Mouse (Mus musculus): ENCODE data around the gene Ccdc152.

The Ccdc152 gene

GRCm38 (mm10) chr15:3303426-3303825 is at the start of gene Ccdc152:
Ccdc152 (minus strand) TSS chr15:3303526.
- no peak for DNase-seq (ENCODE audit: low spot score in 2 of 2)

- DNase-seq (ENCODE audit: low spot score in 2 of 2), result no peak
These were observed 46.2 kb upstream of the Ccdc152 start for GRCm38 (mm10) chr15:3349306-3350064.

GRCm38 (mm10) chr15:3346682-3347081 is 43.4 kb upstream of the Ccdc152 start:
- DNase-seq (ENCODE audit: low spot score in 2 of 2), result no peak

GRCm38 (mm10) chr15:3344555-3344954 is 41.2 kb upstream of the Ccdc152 start:
- DNase-seq (ENCODE audit: low spot score in 2 of 2), result no peak

GRCm38 (mm10) chr15:3341806-3342582 is 38.7 kb upstream of the Ccdc152 start:
- peak in 1 of 2 experiments; percentile 12 for DNase-seq (ENCODE audit: low spot score in 2 of 2)

GRCm38 (mm10) chr15:3339847-3340246 is 36.5 kb upstream of the Ccdc152 start:
- no peak for DNase-seq (ENCODE audit: low spot score in 2 of 2)

- DNase-seq (ENCODE audit: low spot score in 2 of 2), result no peak
These were observed 29.2 kb upstream of the Ccdc152 start for GRCm38 (mm10) chr15:3332517-3332916.

- no peak for DNase-seq (ENCODE audit: low spot score in 2 of 2)
These were observed 28.5 kb upstream of the Ccdc152 start for GRCm38 (mm10) chr15:3331813-3332212.

GRCm38 (mm10) chr15:3330291-3330690 is 27.0 kb upstream of the Ccdc152 start:
- no peak for DNase-seq (ENCODE audit: low spot score in 2 of 2)

- no peak for DNase-seq (ENCODE audit: low spot score in 2 of 2)
These were observed 19.7 kb upstream of the Ccdc152 start for GRCm38 (mm10) chr15:3323041-3323440.

- no peak for DNase-seq (ENCODE audit: low spot score in 2 of 2)
These were observed 16.6 kb upstream of the Ccdc152 start for GRCm38 (mm10) chr15:3319929-3320328.

- no peak for DNase-seq (ENCODE audit: low spot score in 2 of 2)
These were observed 13.3 kb upstream of the Ccdc152 start for GRCm38 (mm10) chr15:3316617-3317016.

GRCm38 (mm10) chr15:3312937-3313336 is 9.6 kb upstream of the Ccdc152 start:
- no peak for DNase-seq (ENCODE audit: low spot score in 2 of 2)

- DNase-seq (ENCODE audit: low spot score in 2 of 2), result no peak
These were observed 6.5 kb upstream of the Ccdc152 start for GRCm38 (mm10) chr15:3309856-3310255.

- DNase-seq (ENCODE audit: low spot score in 2 of 2), result no peak
These were observed 2.8 kb downstream of the Ccdc152 start for GRCm38 (mm10) chr15:3300361-3301100.

- no peak for DNase-seq (ENCODE audit: low spot score in 2 of 2)
These were observed 5.7 kb downstream of the Ccdc152 start for GRCm38 (mm10) chr15:3297615-3298014.

- DNase-seq (ENCODE audit: low spot score in 2 of 2), result no peak
These were observed 7.3 kb downstream of the Ccdc152 start for GRCm38 (mm10) chr15:3295986-3296385.

- no peak for DNase-seq (ENCODE audit: low spot score in 2 of 2)
These were observed 9.8 kb downstream of the Ccdc152 start for GRCm38 (mm10) chr15:3293477-3293876.

GRCm38 (mm10) chr15:3290435-3290834 is 12.9 kb downstream of the Ccdc152 start:
- no peak for DNase-seq (ENCODE audit: low spot score in 2 of 2)

GRCm38 (mm10) chr15:3286032-3286431 is 17.3 kb downstream of the Ccdc152 start:
- DNase-seq (ENCODE audit: low spot score in 2 of 2), result no peak

GRCm38 (mm10) chr15:3281737-3282136 is 21.6 kb downstream of the Ccdc152 start:
- no peak for DNase-seq (ENCODE audit: low spot score in 2 of 2)

- no peak for DNase-seq (ENCODE audit: low spot score in 2 of 2)
These were observed 22.1 kb downstream of the Ccdc152 start for GRCm38 (mm10) chr15:3281216-3281615.
